Comparison of ENCODE assay signal across 42 mouse cellular contexts in the genomic region with DNA sequence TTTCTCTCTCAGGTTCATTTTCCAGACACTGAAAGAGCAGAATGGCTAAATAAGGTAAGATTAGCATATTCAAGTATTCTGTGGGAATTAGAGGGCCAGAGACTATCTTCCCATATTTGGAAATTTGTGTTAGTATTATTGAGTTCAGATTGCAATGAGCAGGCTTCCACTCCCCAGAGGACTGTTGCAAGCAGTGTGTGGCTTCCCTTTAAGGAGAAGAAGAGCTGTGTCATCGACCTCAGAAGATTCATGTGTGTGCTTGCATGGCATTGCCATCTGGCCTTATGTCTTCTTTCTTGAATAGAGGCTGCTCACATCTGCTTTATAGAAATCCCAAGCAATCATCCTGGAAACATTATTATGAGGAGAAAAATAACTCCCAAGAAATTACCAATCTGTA. TPM values are rescaled to one million over a fixed set of nuclear protein-coding genes. Genes with fewer than 3 reads are reported as not detected.
DNase-seq lines count a peak whose midpoint lies in the region; ATAC-seq and TF ChIP-seq lines count a peak whose summit lies in the region.
"Had no signal": no experiment of that assay in that cellular context is flagged by ENCODE, and none has a peak within 500 bp of the region (broad histone marks: within the 10 kb centered on the region; RNA-seq: fewer than 3 reads in every experiment).

No protein-coding gene starts in this region.

- no peak for DNase-seq in layer of hippocampus, adult 2 months (ENCODE audit: low spot score in 2 of 2)
- DNase-seq in layer of hippocampus, adult 11-12 months (ENCODE audit: low spot score): no peak
- DNase-seq in cerebellum, adult 8-10 months: no peak
- no peak for DNase-seq in midbrain, embryonic 14.5 days
- DNase-seq in lung, postnatal 25 days (ENCODE audit: low spot score): no peak
- DNase-seq: adrenal gland, adult 8-10 months; cerebellum, postnatal 10 days; forebrain, postnatal 0 days; gastrocnemius, postnatal 25 days; heart, adult 18-20 months; heart, postnatal 10 days; kidney, adult 11 months; kidney, postnatal 25 days; retina, postnatal 1 day; right cerebral cortex, postnatal 14 days; thymus, postnatal 14 days had no signal

- 0 out of 2 replicates have a peak, but pooled peaks cover 3% of the 10 kb centered on the region for H3K36me3 ChIP-seq in midbrain, embryonic 14.5 days (ENCODE audit: control insufficient read depth, insufficient read depth, low read length)
- H3K36me3 ChIP-seq: forebrain, embryonic 12.5 days; hindbrain, embryonic 10.5 days; lung, embryonic 15.5 days; midbrain, embryonic 10.5 days; neural tube, embryonic 13.5 days had no signal

- 91% methylated on average over 1 of the region's 1 CpGs for WGBS in midbrain, embryonic 14.5 days

- H3K4me2 ChIP-seq in midbrain, embryonic 14.5 days (ENCODE audit: low read length): no peak overlapping the region
- H3K4me2 ChIP-seq: forebrain, embryonic 12.5 days; heart, embryonic 13.5 days; hindbrain, embryonic 15.5 days; kidney, embryonic 15.5 days; limb, embryonic 13.5 days; liver, embryonic 11.5 days; lung, embryonic 15.5 days; neural tube, embryonic 13.5 days; stomach, embryonic 15.5 days had no signal

- H3K9me3 ChIP-seq in midbrain, embryonic 14.5 days (ENCODE audit: control insufficient read depth, low read length): no peaks in the 10 kb centered on the region
- H3K9me3 ChIP-seq: forebrain, embryonic 12.5 days; heart, embryonic 13.5 days; hindbrain, embryonic 10.5 days; hindbrain, embryonic 15.5 days; kidney, embryonic 15.5 days; limb, embryonic 13.5 days; lung, embryonic 15.5 days; midbrain, embryonic 10.5 days; neural tube, embryonic 13.5 days; stomach, embryonic 15.5 days had no signal

- ATAC-seq in common myeloid progenitor, adult 5-6 weeks (replicated peaks; ENCODE audit: low read depth, poor library complexity, severe bottlenecking): peak; percentile 59
- ATAC-seq in megakaryocyte progenitor cell, adult 5-6 weeks (replicated peaks; ENCODE audit: poor library complexity): peak; percentile 69
- no peak for ATAC-seq in midbrain, embryonic 14.5 days (ENCODE audit: low FRiP score, low TSS enrichment)
- ATAC-seq: activated CD4-positive, CD25-positive, alpha-beta regulatory T cell, adult 4 months; CD4-positive, CD25-positive, alpha-beta regulatory T cell, adult 4 months; forebrain, postnatal 0 days; inflammation-experienced regulatory T-cells, adult 6 months had no signal

- no peaks in the 10 kb centered on the region for H3K27me3 ChIP-seq in midbrain, embryonic 14.5 days (ENCODE audit: control insufficient read depth, insufficient read depth, low read length)
- H3K27me3 ChIP-seq: forebrain, embryonic 12.5 days; heart, embryonic 13.5 days; hindbrain, embryonic 15.5 days; kidney, embryonic 15.5 days; limb, embryonic 13.5 days; lung, embryonic 15.5 days; neural tube, embryonic 13.5 days; stomach, embryonic 15.5 days had no signal

- no peak overlapping the region for H3K9ac ChIP-seq in midbrain, embryonic 14.5 days (replicated peaks; ENCODE audit: low read length)
- H3K9ac ChIP-seq: forebrain, embryonic 12.5 days; forebrain, postnatal 0 days; heart, embryonic 13.5 days; hindbrain, embryonic 15.5 days; kidney, embryonic 15.5 days; limb, embryonic 13.5 days; lung, embryonic 15.5 days; neural tube, embryonic 13.5 days; stomach, embryonic 15.5 days had no signal

- peak overlapping the region; percentile 37; the same call in 1 of the 2 replicates for H3K27ac ChIP-seq in layer of hippocampus, adult 2 months
- no peak overlapping the region for H3K27ac ChIP-seq in midbrain, embryonic 14.5 days (replicated peaks; ENCODE audit: low read depth, low read length)
- H3K27ac ChIP-seq: forebrain, embryonic 12.5 days; heart, embryonic 13.5 days; hindbrain, embryonic 10.5 days; hindbrain, embryonic 15.5 days; kidney, embryonic 15.5 days; limb, embryonic 13.5 days; lung, embryonic 15.5 days; macrophage; midbrain, embryonic 10.5 days; neural tube, embryonic 13.5 days; stomach, embryonic 15.5 days had no signal

- TF ChIP-seq CTCF in layer of hippocampus, adult 2 months (conservative IDR thresholded peaks at IDR 0.05): no peak

- H3K4me3 ChIP-seq in layer of hippocampus, adult 2 months: no peak overlapping the region
- H3K4me3 ChIP-seq in midbrain, embryonic 14.5 days (replicated peaks; ENCODE audit: low read depth, low read length): no peak overlapping the region
- H3K4me3 ChIP-seq: forebrain, embryonic 12.5 days; heart, embryonic 13.5 days; hindbrain, embryonic 10.5 days; hindbrain, embryonic 15.5 days; kidney, embryonic 15.5 days; limb, embryonic 13.5 days; lung, embryonic 15.5 days; midbrain, embryonic 10.5 days; neural tube, embryonic 13.5 days; stomach, embryonic 15.5 days had no signal

- H3K4me1 ChIP-seq in midbrain, embryonic 14.5 days (ENCODE audit: control insufficient read depth, insufficient read depth, low read length): no peaks in the 10 kb centered on the region
- H3K4me1 ChIP-seq: forebrain, embryonic 12.5 days; hindbrain, embryonic 10.5 days; hindbrain, embryonic 15.5 days; limb, embryonic 13.5 days; lung, embryonic 15.5 days; midbrain, embryonic 10.5 days; neural tube, embryonic 13.5 days; stomach, embryonic 15.5 days had no signal

RNA-seq across cellular contexts. Expression of a gene that starts 36.8 kb away (rescaled TPM):
- 10 to 100 TPM; 61.2 to 73.0 TPM for total RNA-seq in layer of hippocampus, adult 2 months (2021)
- 49.4 and 52.1 TPM in 2 replicates for total RNA-seq in common myeloid progenitor, adult 5-6 weeks (2017)
- 37.6 and 41.7 TPM in 2 replicates for total RNA-seq in megakaryocyte progenitor cell, adult 5-6 weeks (2015)
- 31.6 and 47.6 TPM in 2 replicates for total RNA-seq in megakaryocyte progenitor cell, adult 5-6 weeks (2017)
- 13.3 and 18.5 TPM in 2 replicates for polyA plus RNA-seq in midbrain, embryonic 14.5 days (2014; fragmentation: Nextera tagmentation; extraction: Ambion mirVana)

RNA-seq across cellular contexts. Expression of a gene that starts 42.6 kb away (rescaled TPM):
- total RNA-seq in layer of hippocampus, adult 2 months (2021): not detected
- total RNA-seq in common myeloid progenitor, adult 5-6 weeks (2017): not detected in 2 replicates
- total RNA-seq in megakaryocyte progenitor cell, adult 5-6 weeks (2015): not detected in 2 replicates
- total RNA-seq in megakaryocyte progenitor cell, adult 5-6 weeks (2017): not detected in 2 replicates
- polyA plus RNA-seq in midbrain, embryonic 14.5 days (2014; fragmentation: Nextera tagmentation; extraction: Ambion mirVana): not detected in 2 replicates
- total RNA-seq: adrenal gland, adult 8-10 months; adrenal gland, postnatal 4 days; forebrain, postnatal 0 days; gastrocnemius, postnatal 25 days; heart, adult 18-20 months; heart, postnatal 10 days; layer of hippocampus, adult 8-10 months; layer of hippocampus, postnatal 25 days; left cerebral cortex, adult 8-10 months; left cerebral cortex, postnatal 36 days; midbrain, postnatal 0 days had no signal
- polyA plus RNA-seq: activated CD4-positive, CD25-positive, alpha-beta regulatory T cell, adult 4 months; CD4-positive, CD25-positive, alpha-beta regulatory T cell, adult 4 months; cortical plate, adult 2 months; embryonic facial prominence, embryonic 14.5 days; forebrain, embryonic 12.5 days; forebrain, postnatal 0 days; heart, embryonic 13.5 days; hindbrain, embryonic 10.5 days; hindbrain, embryonic 15.5 days; kidney, embryonic 15.5 days; limb, embryonic 13.5 days; liver, embryonic 11.5 days; liver, embryonic 16.5 days; lung, embryonic 15.5 days; macrophage; midbrain, embryonic 10.5 days; midbrain, postnatal 0 days; neural tube, embryonic 13.5 days; stomach, embryonic 15.5 days had no signal

RNA-seq across cellular contexts. Expression of a gene that starts 55.0 kb away (rescaled TPM):
- 10 to 100 TPM; 17.9 to 20.6 TPM for total RNA-seq in layer of hippocampus, adult 2 months (2021)
- total RNA-seq in common myeloid progenitor, adult 5-6 weeks (2017): 11.0 and 16.9 TPM in 2 replicates
- 3.3 and 16.3 TPM in 2 replicates for total RNA-seq in megakaryocyte progenitor cell, adult 5-6 weeks (2015)
- 5.1 and 8.4 TPM in 2 replicates for total RNA-seq in megakaryocyte progenitor cell, adult 5-6 weeks (2017)
- polyA plus RNA-seq in midbrain, embryonic 14.5 days (2014; fragmentation: Nextera tagmentation; extraction: Ambion mirVana): 15.9 and 17.9 TPM in 2 replicates
